Mouse (Mus musculus): ENCODE data around the gene Fermt2. TPM values are rescaled to one million over a fixed set of nuclear protein-coding genes. Genes with fewer than 3 reads are reported as not detected.
A peak's percentile ranks its signal among the peaks of the same experiment; 100 is the strongest.

Fermt2 gene
- polyA plus RNA-seq, 1 experiment = 46.3 TPM

DNA sequence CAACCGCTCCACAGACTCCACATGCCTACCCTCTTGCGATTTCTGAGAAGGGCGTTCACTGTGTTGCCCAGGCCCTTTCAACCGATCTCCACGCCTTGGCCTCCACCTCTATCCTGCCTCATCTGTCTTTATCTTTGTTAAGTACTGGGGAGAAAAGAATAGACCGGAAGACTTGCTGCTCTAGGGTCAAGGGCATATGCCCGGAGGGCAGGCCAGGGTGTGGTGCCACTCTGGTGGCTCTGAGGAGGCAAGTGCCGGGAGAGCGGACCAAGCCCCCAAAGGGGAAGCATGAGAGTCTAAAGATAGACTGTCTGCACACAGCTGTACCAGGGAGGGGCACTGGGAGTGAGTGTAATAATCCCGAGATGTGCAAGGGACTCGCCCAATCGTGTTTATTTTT lies 84.5 kb downstream of the Fermt2 start:
- TF ChIP-seq POLR2A (IDR thresholded peaks at IDR 0.05; ENCODE audit: borderline replicate concordance, extremely low read depth, insufficient read depth, insufficient read length, poor library complexity, severe bottlenecking) = no peak
- TF ChIP-seq CTCF (IDR thresholded peaks at IDR 0.05; ENCODE audit: borderline replicate concordance, extremely low read depth, insufficient read depth, insufficient read length) = no peak
- no peak for DNase-seq (ENCODE audit: low read depth)

GRCm38 (mm10) chr14:45444870-45445269 lies 85.0 kb downstream of the Fermt2 start:
- no peak for DNase-seq (ENCODE audit: low read depth)
- TF ChIP-seq POLR2A (IDR thresholded peaks at IDR 0.05; ENCODE audit: borderline replicate concordance, extremely low read depth, insufficient read depth, insufficient read length, poor library complexity, severe bottlenecking) (no peak), CTCF (IDR thresholded peaks at IDR 0.05; ENCODE audit: borderline replicate concordance, extremely low read depth, insufficient read depth, insufficient read length) (no peak)

DNA sequence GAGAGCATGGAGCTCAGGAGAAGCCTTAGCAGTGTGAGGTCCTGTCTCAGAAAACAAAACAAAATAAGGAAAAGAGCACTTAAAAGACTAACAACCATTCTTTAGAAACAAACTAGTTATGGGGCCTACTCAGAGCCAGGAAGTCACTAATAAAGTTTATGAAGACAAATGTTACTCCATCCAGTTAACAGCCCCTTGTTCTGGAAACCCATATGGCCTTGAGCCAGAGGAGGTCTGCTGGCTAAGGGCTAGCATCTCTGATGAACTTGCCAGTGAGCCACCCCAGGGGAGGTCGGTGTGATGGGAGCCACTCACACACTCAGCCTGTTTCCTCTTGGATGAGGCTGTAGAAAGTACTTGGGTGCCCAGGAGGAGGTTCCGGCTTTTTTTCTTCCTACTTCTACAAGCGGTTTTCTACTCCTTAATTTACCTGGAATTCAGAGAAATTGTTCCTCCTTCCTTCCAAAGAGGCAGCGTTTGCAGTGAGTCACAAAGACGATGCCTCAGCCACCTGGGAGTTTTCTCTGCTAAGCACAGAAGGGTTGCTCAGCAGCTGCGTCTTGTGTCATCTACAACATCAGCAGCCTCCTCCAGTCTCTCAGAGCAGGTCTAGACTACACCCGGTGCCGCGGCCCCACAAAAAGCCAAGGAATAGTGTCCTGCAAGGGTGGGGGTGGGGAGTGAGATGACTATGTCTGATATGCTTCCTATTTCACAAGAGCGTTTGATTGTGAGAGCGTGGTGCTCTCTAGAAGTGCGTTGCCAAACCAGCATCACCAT lies 86.9 kb downstream of the Fermt2 start:
- no peak for DNase-seq (ENCODE audit: low read depth)
- TF ChIP-seq CTCF (IDR thresholded peaks at IDR 0.05; ENCODE audit: borderline replicate concordance, extremely low read depth, insufficient read depth, insufficient read length) = no peak
- TF ChIP-seq POLR2A (IDR thresholded peaks at IDR 0.05; ENCODE audit: borderline replicate concordance, extremely low read depth, insufficient read depth, insufficient read length, poor library complexity, severe bottlenecking) = no peak

- TF ChIP-seq POLR2A (IDR thresholded peaks at IDR 0.05; ENCODE audit: borderline replicate concordance, extremely low read depth, insufficient read depth, insufficient read length, poor library complexity, severe bottlenecking) (no peak), CTCF (IDR thresholded peaks at IDR 0.05; ENCODE audit: borderline replicate concordance, extremely low read depth, insufficient read depth, insufficient read length) (no peak)
- no peak for DNase-seq (ENCODE audit: low read depth)
Observed at GRCm38 (mm10) chr14:45441291-45441690, 88.6 kb downstream of the Fermt2 start.

- TF ChIP-seq POLR2A (IDR thresholded peaks at IDR 0.05; ENCODE audit: borderline replicate concordance, extremely low read depth, insufficient read depth, insufficient read length, poor library complexity, severe bottlenecking) = no peak
- no peak for TF ChIP-seq CTCF (IDR thresholded peaks at IDR 0.05; ENCODE audit: borderline replicate concordance, extremely low read depth, insufficient read depth, insufficient read length)
Observed at GRCm38 (mm10) chr14:45439387-45439786, 90.5 kb downstream of the Fermt2 start.

GRCm38 (mm10) chr14:45438931-45439275 lies 91.0 kb downstream of the Fermt2 start:
- TF ChIP-seq POLR2A (IDR thresholded peaks at IDR 0.05; ENCODE audit: borderline replicate concordance, extremely low read depth, insufficient read depth, insufficient read length, poor library complexity, severe bottlenecking) = no peak
- no peak for TF ChIP-seq CTCF (IDR thresholded peaks at IDR 0.05; ENCODE audit: borderline replicate concordance, extremely low read depth, insufficient read depth, insufficient read length)
- no peak for DNase-seq (ENCODE audit: low read depth)

More at GRCm38 (mm10) chr14:45439387-45439786, 90.5 kb downstream of the Fermt2 start:
- no peak for DNase-seq (ENCODE audit: low read depth)

GRCm38 (mm10) chr14:45438250-45438930 lies 91.5 kb downstream of the Fermt2 start:
- TF ChIP-seq CTCF (IDR thresholded peaks at IDR 0.05; ENCODE audit: borderline replicate concordance, extremely low read depth, insufficient read depth, insufficient read length) (no peak), POLR2A (IDR thresholded peaks at IDR 0.05; ENCODE audit: borderline replicate concordance, extremely low read depth, insufficient read depth, insufficient read length, poor library complexity, severe bottlenecking) (no peak)
- DNase-seq (ENCODE audit: low read depth) = no peak

GRCm38 (mm10) chr14:45434220-45434619 lies 95.7 kb downstream of the Fermt2 start:
- no peak for TF ChIP-seq POLR2A (IDR thresholded peaks at IDR 0.05; ENCODE audit: borderline replicate concordance, extremely low read depth, insufficient read depth, insufficient read length, poor library complexity, severe bottlenecking)
- TF ChIP-seq CTCF (IDR thresholded peaks at IDR 0.05; ENCODE audit: borderline replicate concordance, extremely low read depth, insufficient read depth, insufficient read length) = peak; percentile 46; the same call in 1 of the 2 replicates
- DNase-seq (ENCODE audit: low read depth) = no peak

DNA sequence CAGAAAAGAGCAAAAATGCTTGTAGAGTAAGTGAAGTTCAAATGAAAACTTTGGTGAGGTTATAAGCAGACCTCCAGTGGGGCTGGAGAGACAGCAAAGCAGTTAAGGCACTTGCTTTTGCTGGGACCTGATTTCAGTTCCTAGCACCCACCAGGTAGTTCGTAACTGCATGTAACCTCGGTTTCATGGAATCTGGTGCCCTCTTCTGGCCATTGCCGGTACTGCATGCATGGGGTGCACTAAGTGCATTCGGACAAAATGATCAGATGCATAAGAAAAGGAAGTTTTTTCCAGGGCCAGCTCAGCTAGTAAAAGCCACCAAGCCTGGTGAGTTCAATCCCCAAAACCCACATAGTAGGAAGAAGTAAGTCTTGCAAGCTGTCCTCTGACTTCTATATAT lies 97.9 kb downstream of the Fermt2 start:
- no peak for DNase-seq (ENCODE audit: low read depth)
- TF ChIP-seq POLR2A (IDR thresholded peaks at IDR 0.05; ENCODE audit: borderline replicate concordance, extremely low read depth, insufficient read depth, insufficient read length, poor library complexity, severe bottlenecking) (no peak), CTCF (IDR thresholded peaks at IDR 0.05; ENCODE audit: borderline replicate concordance, extremely low read depth, insufficient read depth, insufficient read length) (peak; percentile 58; the same call in 1 of the 2 replicates)

DNA sequence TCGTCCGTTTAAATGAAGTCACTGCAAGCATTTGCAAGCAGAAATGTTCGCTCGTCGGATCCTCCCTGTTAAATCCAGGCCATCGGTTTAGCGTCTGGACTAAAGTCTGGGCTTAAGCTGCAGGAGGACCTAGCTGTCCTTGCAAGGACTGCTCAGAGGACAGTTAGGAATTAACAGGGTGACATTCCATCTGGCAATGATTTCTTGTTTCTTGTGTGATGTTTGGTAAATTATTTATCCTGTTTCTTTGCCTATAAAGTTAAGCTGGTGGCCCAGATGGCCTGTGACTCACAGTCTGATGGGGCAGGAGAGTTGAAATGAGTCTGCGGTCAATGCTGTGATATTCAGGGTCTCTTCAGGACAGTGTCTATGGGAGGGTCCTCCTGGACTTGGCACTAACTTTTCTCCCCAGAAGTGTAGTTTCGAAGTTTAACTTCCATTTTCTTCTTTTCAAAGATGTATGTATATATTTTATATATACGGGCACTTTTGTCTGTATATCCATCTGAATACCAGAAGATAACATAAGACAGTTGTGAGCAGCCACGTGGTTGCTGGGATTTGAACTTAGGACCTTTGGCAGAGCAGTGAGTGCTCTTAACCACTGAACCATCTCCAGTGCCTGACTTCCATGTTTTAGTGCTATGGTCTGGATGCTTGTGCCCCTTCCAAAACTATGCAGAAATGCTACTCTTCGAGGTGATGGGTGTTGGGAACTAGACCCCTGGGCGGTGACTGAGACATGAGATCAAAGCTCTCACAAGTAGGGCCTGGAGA lies 99.7 kb downstream of the Fermt2 start:
- TF ChIP-seq CTCF (IDR thresholded peaks at IDR 0.05; ENCODE audit: borderline replicate concordance, extremely low read depth, insufficient read depth, insufficient read length) = no peak
- no peak for TF ChIP-seq POLR2A (IDR thresholded peaks at IDR 0.05; ENCODE audit: borderline replicate concordance, extremely low read depth, insufficient read depth, insufficient read length, poor library complexity, severe bottlenecking)
- DNase-seq (ENCODE audit: low read depth) = no peak

GRCm38 (mm10) chr14:45423220-45423619 lies 106.7 kb downstream of the Fermt2 start:
- DNase-seq (ENCODE audit: low read depth) = peak; percentile 90
- TF ChIP-seq CTCF (IDR thresholded peaks at IDR 0.05; ENCODE audit: borderline replicate concordance, extremely low read depth, insufficient read depth, insufficient read length) = peak; percentile 55; the same call in 1 of the 2 replicates
- no peak for TF ChIP-seq POLR2A (IDR thresholded peaks at IDR 0.05; ENCODE audit: borderline replicate concordance, extremely low read depth, insufficient read depth, insufficient read length, poor library complexity, severe bottlenecking)

Measured in brain, embryonic 14.5 days (tissue).